In genomic region chr3:100925176-100925575, GRCm38 (mm10) we compare ENCODE assay signal across 18 mouse cellular contexts. TPM values are rescaled to one million over a fixed set of nuclear protein-coding genes. Genes with fewer than 3 reads are reported as not detected.
A peak's percentile ranks its signal among the peaks of the same experiment; 100 is the strongest.
DNase-seq lines count a peak whose midpoint lies in the region; ATAC-seq and TF ChIP-seq lines count a peak whose summit lies in the region.
"Had no signal": no experiment of that assay in that cellular context is flagged by ENCODE, and none has a peak within 500 bp of the region (broad histone marks: within the 10 kb centered on the region; RNA-seq: fewer than 3 reads in every experiment).

No protein-coding gene starts in this region.

- H3K9me3 ChIP-seq in kidney, embryonic 14.5 days (ENCODE audit: control insufficient read depth, low read length): no peaks in the 10 kb centered on the region
- H3K9me3 ChIP-seq in stomach, postnatal 0 days (ENCODE audit: control insufficient read depth, low read length): no peaks in the 10 kb centered on the region
- H3K9me3 ChIP-seq: embryonic facial prominence, embryonic 13.5 days; forebrain, embryonic 12.5 days; hindbrain, embryonic 15.5 days had no signal

- no peak overlapping the region for H3K9ac ChIP-seq in kidney, embryonic 14.5 days (ENCODE audit: low read depth, low read length)
- H3K9ac ChIP-seq in stomach, postnatal 0 days (ENCODE audit: low read length): no peak overlapping the region
- H3K9ac ChIP-seq: embryonic facial prominence, embryonic 13.5 days; forebrain, embryonic 12.5 days; hindbrain, embryonic 15.5 days had no signal

- peaks cover 16% of the 10 kb centered on the region for H3K4me1 ChIP-seq in kidney, embryonic 14.5 days (ENCODE audit: control insufficient read depth, insufficient read depth, low read length)
- H3K4me1 ChIP-seq in testis, adult 2 months (ENCODE audit: control insufficient read depth, insufficient read depth, low read length): peaks cover 12% of the 10 kb centered on the region
- H3K4me1 ChIP-seq in stomach, postnatal 0 days (replicated peaks; ENCODE audit: control insufficient read depth, insufficient read depth): peaks cover 8% of the 10 kb centered on the region

- H3K27me3 ChIP-seq in kidney, embryonic 14.5 days (ENCODE audit: control insufficient read depth, insufficient read depth, low read length): no peaks in the 10 kb centered on the region
- H3K27me3 ChIP-seq in testis, adult 2 months (ENCODE audit: control insufficient read depth, insufficient read depth, low read length): no peaks in the 10 kb centered on the region
- no peaks in the 10 kb centered on the region for H3K27me3 ChIP-seq in stomach, postnatal 0 days (ENCODE audit: control insufficient read depth, insufficient read depth, low read length)
- H3K27me3 ChIP-seq: CH12.LX; embryonic facial prominence, embryonic 13.5 days; forebrain, embryonic 12.5 days; hindbrain, embryonic 15.5 days had no signal

- TF ChIP-seq POLR2A in testis, adult 2 months (IDR thresholded peaks at IDR 0.05; ENCODE audit: control insufficient read depth, low read depth, low read length): no peak

- peaks cover 26% of the 10 kb centered on the region for H3K36me3 ChIP-seq in kidney, embryonic 14.5 days (ENCODE audit: control insufficient read depth, insufficient read depth, low read length)
- peaks cover 3% of the 10 kb centered on the region; the same call in 1 of the 2 replicates for H3K36me3 ChIP-seq in testis, adult 2 months (ENCODE audit: control insufficient read depth, insufficient read depth, low read length)
- no peaks in the 10 kb centered on the region; the same call in 1 of the 2 replicates for H3K36me3 ChIP-seq in stomach, postnatal 0 days (ENCODE audit: control insufficient read depth, insufficient read depth, low read length)

- H3K27ac ChIP-seq in kidney, embryonic 14.5 days (ENCODE audit: low read depth, low read length): no peak overlapping the region
- no peak overlapping the region for H3K27ac ChIP-seq in testis, adult 2 months (ENCODE audit: control insufficient read depth, insufficient read depth, low read depth, low read length)
- no peak overlapping the region for H3K27ac ChIP-seq in stomach, postnatal 0 days (replicated peaks)
- H3K27ac ChIP-seq: embryonic facial prominence, embryonic 13.5 days; forebrain, embryonic 12.5 days; hindbrain, embryonic 15.5 days had no signal

- no peak for TF ChIP-seq EP300 in stomach, postnatal 0 days (optimal IDR thresholded peaks at IDR 0.05)

- no peak overlapping the region for H3K4me3 ChIP-seq in kidney, embryonic 14.5 days (ENCODE audit: low read length)
- peak overlapping the region; percentile 28 for H3K4me3 ChIP-seq in testis, adult 2 months (ENCODE audit: control insufficient read depth, low read depth, low read length)
- no peak overlapping the region for H3K4me3 ChIP-seq in stomach, postnatal 0 days (ENCODE audit: low read depth, low read length)
- H3K4me3 ChIP-seq: embryonic facial prominence, embryonic 13.5 days; forebrain, embryonic 12.5 days; hindbrain, embryonic 15.5 days had no signal

- DNase-seq in cerebellum, adult 9-11 months: peak; percentile 14
- no peak for DNase-seq in cerebellum, adult 8-10 months
- DNase-seq in kidney, postnatal 10 days: peak; percentile 58
- no peak for DNase-seq in testis, postnatal 10 days (ENCODE audit: low spot score)
- DNase-seq in stomach, postnatal 0 days (ENCODE audit: low spot score): no peak
- DNase-seq in c-Kit-positive CD71-positive TER-119-positive erythroid progenitor cells, embryonic 14.5 days (ENCODE audit: low spot score): no peak
- DNase-seq: adrenal gland, postnatal 25 days; cerebellum, postnatal 36 days; kidney, adult 11 months; layer of hippocampus, postnatal 36 days; left cerebral cortex, postnatal 4 days; midbrain, embryonic 14.5 days had no signal

- no peak for ATAC-seq in kidney, embryonic 14.5 days (ENCODE audit: low FRiP score, low TSS enrichment)
- no peak for ATAC-seq in stomach, postnatal 0 days (ENCODE audit: low FRiP score, low TSS enrichment)

- 73% methylated on average over 16 of the region's 16 CpGs for WGBS in kidney, embryonic 14.5 days
- 66% methylated on average over 16 of the region's 16 CpGs for WGBS in stomach, postnatal 0 days

- H3K4me2 ChIP-seq in kidney, embryonic 14.5 days (replicated peaks; ENCODE audit: low read depth, low read length): no peak overlapping the region
- H3K4me2 ChIP-seq in stomach, postnatal 0 days (replicated peaks; ENCODE audit: low read depth): 0 out of 2 replicates have a peak overlapping the region, but pooled peaks have one; percentile 11
- H3K4me2 ChIP-seq: embryonic facial prominence, embryonic 13.5 days; forebrain, embryonic 12.5 days; hindbrain, embryonic 15.5 days had no signal

- no peak for TF ChIP-seq CTCF in testis, adult 2 months (IDR thresholded peaks at IDR 0.05; ENCODE audit: control insufficient read depth, insufficient read depth, insufficient replicate concordance, low read depth, low read length)
- no peak for TF ChIP-seq CTCF in stomach, postnatal 0 days (IDR thresholded peaks at IDR 0.05; ENCODE audit: low read depth)

RNA-seq across cellular contexts. Expression of gene Trim45, which starts 3.2 kb away (rescaled TPM):
- polyA plus RNA-seq in kidney, embryonic 14.5 days (2014; fragmentation: Nextera tagmentation; extraction: Ambion mirVana): 3.2 and 5.5 TPM in 2 replicates
- polyA plus RNA-seq in testis, adult 2 months (2012; rRNA removed): 33.7 and 38.9 TPM in 2 replicates
- 2.6 and 2.8 TPM in 2 replicates for polyA plus RNA-seq in stomach, postnatal 0 days (2015; fragmentation: Nextera tagmentation; extraction: Ambion mirVana)

RNA-seq across cellular contexts. Expression of gene Ttf2, which starts 44.3 kb away (rescaled TPM):
- 14.5 and 24.2 TPM in 2 replicates for polyA plus RNA-seq in kidney, embryonic 14.5 days (2014; fragmentation: Nextera tagmentation; extraction: Ambion mirVana)
- 2.7 and 3.0 TPM in 2 replicates for polyA plus RNA-seq in testis, adult 2 months (2012; rRNA removed)
- 3.6 and 4.1 TPM in 2 replicates for polyA plus RNA-seq in stomach, postnatal 0 days (2015; fragmentation: Nextera tagmentation; extraction: Ambion mirVana)

Comparison
In these comparisons a context has a peak if more than half of its experiments do, and no peak if none do; other contexts are left out.
1. DNase-seq: peak in cerebellum, adult 9-11 months (single experiment) and kidney, postnatal 10 days (single experiment); none in cerebellum, adult 8-10 months (single experiment), testis, postnatal 10 days (single experiment), stomach, postnatal 0 days (single experiment) and c-Kit-positive CD71-positive TER-119-positive erythroid progenitor cells, embryonic 14.5 days (single experiment).